Mouse (Mus musculus) frontal cortex, postnatal 10 days (tissue): ENCODE results near the gene Mzt1.
A peak's percentile ranks its signal among the peaks of the same experiment; 100 is the strongest.
"Not testable (repeated sequence)": the region's sequence is repeated elsewhere in the genome, so short reads cannot be mapped to it uniquely, and the experiment has no call there.

Source experiments
- DNase-seq, 2 experiments: peaks; one replicate each; pipeline ENCODE4 v3.0.0; 2022; ENCODE audit warnings: low spot score in 2 of 2, mixed read lengths in 1 of 2

Gene Mzt1

DNA sequence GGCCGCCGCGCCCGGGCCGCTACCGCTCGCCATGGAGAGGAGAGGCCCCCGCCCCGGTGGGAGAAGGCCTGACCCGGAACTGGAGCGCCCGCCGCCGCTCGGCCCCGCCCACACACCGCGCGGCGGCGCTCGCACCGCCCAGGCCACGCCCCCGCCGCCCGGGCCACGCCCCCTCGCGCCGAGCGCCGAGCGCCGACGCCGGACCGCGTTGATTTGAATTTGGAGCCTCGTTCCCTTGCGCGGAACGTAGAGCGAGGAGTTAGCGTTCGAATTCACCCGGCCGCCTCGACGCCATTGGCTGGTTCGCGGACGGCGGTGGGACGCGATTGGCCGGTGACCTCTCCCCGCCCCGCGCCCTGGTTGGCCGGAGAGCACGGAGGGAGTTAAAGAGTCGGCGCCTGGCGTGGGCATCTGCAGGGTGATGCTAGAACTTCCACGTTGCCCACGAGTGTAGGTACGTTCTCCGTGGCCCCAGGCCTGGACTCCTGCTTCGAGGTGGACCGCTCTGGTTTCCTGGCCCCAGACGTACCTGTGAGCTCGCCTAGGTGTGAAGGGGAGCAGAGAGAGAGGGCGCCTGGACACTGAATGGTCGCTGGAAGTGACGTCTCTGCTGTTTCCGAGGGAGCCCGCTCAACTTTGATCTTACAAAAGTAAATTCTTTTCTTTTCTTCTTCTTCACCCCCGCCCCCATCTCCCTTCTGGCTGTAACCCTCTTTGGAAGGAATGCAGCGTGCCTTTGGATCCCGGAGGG lies at the start of gene Mzt1, which contains the start of gene Bora:
Gene Mzt1, minus strand, starts transcription at position 104 of the 751 bp plus-strand sequence.
Gene Bora, plus strand, starts transcription at position 192 of the 751 bp plus-strand sequence.
- peak; percentile 87 to 91 for DNase-seq

DNA sequence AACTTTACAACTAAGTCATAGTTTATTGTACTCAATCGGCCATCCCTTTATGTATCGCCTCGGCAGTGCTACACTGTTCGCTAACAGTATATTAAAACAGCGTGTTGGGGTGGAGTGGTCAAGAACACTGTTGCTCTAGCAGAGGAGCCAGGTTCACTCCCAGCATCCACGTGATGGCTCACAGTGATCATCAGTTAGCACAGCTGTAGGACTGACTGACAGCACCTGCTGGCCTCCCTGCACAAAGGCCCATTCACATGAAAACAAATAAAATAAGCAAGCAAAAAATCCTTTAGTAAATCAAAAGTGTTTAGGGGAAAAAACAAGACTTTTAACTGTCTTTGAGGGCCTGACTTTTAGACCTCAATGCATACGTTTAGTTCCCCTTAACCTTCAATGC lies 43.0 kb upstream of the Mzt1 start:
- no peak for DNase-seq

DNA sequence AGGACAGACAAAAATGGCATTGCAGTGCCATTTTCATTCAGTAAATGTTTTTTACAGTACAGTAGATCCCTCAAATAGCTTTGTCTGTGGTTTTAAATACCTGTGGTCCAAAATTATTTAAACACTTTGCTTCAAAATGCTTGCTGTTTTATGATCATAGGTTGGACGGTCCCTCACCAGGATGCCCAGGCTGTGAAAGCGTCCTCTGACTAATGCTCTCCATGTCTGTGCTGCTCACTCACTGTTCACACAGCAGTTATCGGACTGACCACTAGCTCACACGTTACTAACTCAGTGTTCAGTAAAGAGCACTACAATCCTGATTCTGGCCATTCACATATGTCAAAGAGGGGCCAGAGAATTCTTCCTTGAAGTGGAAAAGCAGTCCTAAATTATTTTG lies 25.2 kb upstream of the Mzt1 start:
- no peak for DNase-seq

DNA sequence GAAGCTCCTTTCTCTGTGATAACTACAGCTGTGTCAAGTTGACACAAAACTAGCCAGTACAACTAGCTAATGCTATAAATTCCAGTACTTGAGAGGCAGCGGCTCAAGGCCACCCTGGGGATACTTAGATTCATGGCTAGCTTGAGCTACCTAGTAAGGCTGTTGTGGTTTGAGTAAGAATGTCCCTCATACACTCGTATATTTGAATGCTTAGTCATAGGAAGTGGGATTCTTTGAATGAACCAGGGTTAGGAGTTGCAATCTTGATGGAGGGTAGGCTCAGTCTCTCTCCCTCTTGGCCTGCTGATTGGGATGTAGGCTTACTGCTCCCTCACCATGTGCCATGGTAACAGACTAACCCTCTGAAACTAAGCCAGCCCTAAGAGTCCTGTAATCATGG lies 17.2 kb upstream of the Mzt1 start:
- no peak for DNase-seq

DNA sequence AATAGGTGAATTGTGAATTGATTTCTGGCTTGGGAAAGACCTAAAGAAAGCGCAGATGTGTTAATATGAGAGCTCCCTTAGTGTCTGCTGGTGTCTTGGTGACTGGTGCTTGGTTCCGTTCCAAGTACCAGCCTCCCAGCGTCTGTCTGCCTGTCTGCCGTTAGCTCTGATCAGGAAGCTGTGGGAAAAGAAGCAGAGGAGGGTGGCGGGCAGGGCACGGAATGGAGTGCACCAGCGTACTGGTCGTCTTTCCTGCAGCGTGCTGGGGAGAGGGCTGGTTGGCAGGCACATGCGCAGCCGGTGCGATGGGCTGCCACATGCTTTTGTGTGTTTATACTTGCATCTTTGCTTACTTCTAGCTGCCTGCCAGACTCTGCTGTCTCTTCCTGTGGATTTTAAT lies 14.7 kb upstream of the Mzt1 start:
- DNase-seq, result no peak

DNA sequence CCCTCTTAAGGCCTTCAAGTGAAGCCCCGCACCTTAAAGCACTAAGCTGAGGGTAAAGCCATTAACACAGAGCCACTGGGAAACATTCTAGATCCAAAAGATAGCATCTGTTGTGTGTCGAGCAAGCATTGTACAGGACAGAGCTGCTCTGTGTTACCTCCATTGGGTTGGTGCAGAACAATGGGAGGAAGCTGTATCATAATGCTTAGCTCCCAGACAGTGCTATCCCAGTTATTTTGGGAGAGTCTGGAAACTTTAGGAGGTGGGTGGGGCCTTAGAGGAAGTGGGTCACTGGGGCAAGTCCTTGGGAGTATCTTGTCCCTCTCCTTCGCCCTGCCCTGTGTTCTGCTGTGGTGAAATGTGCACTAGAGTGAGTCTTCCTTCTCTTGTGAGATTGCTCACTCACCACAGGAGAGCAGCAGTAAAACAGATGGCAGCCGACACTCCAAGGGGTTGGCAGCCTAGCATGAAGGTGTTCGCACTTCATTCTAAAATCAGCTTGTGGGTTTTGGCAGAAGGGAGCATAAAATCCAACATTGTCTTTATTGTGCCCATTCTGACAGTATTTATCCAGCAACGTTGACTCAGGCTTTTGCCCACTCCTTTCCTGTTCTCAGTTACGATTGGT lies 13.1 kb upstream of the Mzt1 start:
- no peak for DNase-seq

DNA sequence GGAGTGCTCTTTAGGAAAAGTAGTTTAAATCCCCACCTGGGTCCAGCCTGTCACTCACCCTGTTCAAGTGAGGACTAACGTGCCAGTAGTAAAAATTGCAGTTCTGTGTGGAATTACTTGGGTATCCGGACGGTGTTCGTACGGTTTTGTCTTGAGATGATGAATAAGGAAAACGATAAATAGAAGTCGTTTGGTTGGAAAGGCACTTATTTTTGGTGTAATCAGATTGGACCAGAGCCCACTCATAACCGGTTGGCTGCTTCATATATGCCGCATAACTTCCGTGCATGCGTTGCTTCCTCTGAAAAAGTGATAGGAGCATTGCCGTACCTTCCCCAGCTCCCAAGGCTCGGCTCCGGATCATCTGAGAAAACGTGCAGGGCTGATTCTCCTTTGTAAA lies 848 bp upstream of the Mzt1 start:
- no peak for DNase-seq

DNA sequence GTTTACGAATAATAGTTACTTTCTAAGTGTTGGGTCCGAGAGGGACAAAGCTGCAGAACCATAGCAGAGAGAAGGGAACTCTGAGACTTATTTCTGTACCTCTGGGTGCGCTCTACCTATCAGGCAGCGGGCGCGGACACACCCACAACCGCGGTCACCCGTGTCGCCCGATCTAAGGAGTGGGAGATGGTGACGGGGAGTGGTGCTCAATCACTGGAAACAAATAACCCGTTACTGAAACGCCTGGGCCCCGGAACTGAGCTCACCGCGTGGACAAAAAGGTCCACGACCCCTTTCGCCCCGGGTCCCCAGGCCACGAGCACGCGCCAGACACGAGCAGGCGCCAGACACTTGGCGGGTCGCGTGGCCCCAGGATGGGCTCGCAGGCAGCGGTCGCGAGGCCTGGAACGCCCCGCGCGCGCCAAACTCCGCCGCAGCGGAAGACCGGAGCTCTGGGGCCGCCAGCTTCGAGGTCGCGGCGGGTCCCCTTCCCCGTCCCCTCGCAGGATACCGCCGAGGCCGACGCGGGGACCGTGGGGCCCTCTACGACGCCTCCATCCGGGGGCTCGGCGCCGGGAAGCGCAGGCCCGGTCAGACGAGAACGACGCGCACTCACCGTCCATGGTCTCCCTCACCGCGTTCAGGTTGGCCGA lies 430 bp downstream of the Mzt1 start:
- DNase-seq, result no peak

DNA sequence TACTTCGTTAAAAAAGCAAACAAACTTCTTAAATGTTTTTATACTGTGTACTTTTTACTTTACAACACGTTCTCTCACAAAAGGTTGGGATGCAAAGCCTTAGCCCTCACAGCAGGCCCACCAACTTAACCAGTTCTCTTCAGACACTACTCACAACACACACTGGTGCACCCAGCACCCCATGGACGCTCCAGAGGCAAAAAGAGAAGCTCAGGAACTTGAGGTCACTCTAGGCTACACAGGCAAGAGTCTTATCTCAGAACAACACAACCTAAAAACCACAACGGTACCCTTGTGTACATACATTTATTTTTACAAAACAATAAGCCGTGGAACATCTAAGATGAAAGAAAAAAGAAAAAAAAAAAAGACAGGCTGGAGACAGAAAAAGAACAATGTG lies 1.2 kb downstream of the Mzt1 start:
- DNase-seq, result no peak

DNA sequence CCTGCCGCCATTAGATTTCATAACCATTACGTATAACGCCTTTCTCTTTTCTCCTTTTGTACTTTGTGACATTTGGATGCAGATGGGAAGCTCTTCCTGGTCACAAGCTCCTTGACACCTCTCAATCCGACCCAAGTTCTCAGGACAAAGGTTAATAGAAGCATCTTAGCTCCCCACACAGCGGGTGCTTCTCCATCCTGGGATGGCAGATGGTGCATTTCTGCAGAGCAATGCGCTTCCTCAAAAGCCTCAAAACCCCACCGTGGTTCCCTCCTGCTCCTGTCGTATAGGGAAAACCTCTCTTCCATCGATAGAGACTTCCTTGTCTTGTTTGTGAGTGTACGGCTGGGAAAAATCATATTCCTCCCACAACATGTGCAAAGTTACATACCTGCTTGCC lies 1.8 kb downstream of the Mzt1 start:
- no peak for DNase-seq

DNA sequence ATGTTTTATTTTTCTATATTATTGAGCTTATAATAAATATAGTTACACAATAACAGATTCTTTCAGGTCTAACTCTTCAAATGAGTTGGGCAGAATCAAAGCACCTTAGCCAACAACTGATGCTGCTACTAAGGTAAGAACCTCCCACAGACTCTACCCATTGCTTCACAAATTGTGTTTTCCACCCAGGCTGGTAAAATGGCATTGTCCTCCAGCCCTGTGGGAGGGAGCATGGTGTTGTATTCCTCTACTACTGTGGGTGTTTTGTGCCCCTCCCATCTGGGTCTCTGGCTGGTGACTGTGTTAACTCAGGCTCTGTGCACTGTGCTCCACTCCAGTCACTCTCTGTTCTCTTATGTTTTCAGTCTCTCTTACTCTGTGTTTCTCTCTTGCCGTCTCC lies 2.4 kb downstream of the Mzt1 start:
- DNase-seq, result no peak

DNA sequence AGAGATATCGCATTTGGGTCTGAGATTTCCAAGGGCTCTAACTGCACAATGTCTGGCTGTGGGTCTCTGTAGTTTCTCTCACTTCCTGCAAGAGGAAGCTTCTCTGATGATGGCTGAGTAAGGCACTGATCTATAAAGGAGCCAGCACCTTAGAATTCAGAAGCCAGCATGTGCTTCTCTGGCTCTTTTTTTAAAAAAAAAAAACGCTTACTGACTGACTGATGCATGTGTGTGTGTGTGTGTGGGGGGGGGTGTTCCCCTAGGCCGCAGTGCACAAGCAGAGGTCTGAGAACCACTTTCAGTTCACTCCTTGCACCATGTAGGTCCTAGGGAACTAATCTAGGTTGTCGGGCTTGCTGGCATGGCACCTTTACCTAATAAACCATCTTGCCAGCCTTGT lies 4.5 kb downstream of the Mzt1 start:
- no peak for DNase-seq

DNA sequence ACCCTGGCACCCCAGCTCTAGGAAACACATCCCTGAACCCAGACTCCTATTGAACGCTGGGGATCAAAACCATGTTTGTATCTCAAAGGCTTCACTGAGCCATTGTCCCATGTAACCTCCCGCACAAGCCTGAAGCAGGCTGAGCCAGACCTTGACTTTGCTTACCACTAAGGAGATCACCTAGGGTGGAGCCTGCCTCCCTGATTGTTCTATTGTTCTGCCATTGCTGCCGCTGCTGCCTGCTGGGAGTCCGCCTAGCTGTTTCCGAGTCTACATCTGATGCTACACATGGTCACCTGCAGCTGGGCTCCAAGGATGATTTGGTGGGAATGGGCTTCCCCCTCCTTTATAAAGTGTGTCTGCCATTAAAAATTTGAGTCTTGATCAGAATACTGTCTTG lies 6.6 kb downstream of the Mzt1 start:
- not testable (repeated sequence) for DNase-seq

DNA sequence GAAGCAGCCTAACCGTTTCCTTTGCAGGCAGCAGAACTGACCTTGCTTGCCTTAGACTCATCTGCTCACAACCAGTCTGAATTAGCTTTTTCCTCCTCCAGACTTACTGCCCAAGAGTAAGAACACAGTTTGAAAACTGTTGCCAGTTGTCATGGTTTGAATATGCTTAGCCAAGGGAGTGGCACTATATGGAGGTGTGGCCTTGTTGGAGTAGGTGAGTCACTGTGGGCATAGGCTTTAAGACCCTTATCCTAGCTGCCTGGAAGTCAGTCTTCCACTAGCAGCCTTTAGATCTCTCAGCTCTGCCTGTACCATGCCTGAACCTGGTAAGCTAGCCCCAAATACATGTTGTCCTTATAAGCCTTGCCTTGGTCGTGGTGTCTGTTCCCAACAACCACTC lies 8.2 kb downstream of the Mzt1 start:
- DNase-seq, result no peak

DNA sequence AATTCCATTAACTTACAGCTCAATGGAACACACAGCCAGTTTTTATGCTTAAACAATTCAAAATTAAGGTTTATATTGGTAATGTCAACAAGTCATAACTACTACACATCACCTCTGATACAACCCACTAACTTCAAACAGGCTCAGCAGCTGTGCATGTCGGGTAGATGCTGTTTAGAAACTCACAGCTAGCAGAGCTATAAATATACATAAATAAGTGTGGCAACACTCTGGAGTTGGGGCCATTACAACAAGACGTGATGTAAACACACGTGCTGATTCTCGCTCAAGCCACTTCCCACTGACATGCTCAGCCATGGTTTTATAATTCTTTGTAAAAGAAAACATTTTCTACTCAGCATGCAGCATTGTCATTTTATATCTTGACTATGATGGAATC lies 9.9 kb downstream of the Mzt1 start:
- DNase-seq, result no peak

DNA sequence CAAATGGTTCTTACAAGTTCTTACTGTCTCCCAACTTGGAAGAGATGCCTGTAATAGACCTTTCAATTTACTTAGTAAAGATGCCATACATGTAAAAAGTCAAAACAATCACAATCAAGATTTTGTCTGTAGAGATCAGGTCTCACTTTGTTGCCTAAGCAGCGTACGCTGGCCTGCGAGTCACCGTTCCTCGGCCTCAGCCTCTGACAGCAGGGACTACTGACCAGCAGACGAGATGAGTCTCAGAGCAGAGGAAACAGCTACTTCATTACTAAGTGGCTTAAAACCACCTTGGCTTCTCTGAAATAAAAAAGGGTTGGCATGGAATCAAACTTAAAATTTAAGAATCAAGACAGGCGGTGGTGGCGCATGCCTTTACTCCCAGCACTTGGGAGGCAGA lies 11.1 kb downstream of the Mzt1 start:
- DNase-seq, result not testable (repeated sequence)

DNA sequence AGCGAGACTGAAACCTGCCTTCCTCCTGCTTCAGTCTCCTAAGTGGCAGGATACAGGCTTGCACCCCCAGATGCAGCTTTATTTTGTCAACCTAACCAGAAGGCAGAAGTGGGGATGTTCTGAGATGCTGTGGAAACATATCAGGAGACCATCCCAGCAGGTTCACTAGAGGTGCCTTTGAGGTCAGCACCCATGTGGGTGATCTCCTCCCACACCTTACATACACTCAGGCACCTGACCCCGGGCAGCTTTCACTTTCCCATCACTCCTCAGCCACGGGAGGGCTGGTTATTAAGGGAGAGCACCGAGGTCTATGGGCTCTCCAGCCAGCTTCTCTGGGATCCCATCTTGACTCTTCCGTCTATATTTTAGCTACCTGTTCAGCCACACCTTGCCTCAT lies 13.3 kb downstream of the Mzt1 start:
- DNase-seq, result no peak

DNA sequence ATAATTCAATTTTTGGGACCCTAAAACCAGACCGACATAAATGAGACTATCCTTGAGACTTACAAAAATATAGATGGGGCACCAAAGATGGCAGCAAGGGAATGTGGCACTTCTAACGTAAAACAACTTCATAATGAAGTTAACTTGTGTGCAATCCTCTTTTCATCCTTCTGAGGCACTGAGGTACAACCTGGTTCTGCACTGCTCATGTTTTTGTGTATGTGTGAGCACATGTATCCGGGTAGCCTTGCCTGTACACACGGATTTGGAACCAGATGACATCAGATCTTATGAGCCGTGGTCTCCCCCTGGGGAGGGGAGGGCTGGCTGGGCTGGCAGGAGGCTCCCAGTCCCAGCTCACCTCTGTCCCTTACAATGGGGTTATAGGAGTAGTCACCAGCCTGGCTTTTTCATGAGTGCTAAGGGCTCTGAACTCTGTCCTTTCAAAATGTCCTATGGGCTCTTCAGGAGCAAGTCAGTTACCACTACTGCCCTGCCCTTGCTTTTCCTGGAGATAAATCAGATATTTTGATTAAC lies 14.5 kb downstream of the Mzt1 start:
- no peak for DNase-seq

DNA sequence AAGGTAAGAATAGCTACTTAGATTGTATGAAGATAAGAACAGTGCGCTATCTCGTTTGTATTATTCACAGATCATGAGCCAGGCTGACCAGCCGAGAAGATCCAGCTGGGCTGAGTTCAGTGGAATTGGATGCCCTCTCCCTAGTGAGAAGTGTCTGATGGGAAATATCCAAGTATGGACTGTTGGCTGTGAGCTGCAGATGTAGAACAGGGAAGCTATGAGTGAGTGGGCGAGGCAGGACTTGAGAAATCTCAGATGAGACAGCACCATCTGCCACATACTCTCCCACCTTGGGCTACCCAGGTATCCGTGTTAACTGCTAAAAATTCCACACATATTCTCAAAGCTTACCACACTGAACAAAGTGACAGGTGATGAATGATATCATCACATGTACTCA lies 15.9 kb downstream of the Mzt1 start:
- DNase-seq, result no peak

DNA sequence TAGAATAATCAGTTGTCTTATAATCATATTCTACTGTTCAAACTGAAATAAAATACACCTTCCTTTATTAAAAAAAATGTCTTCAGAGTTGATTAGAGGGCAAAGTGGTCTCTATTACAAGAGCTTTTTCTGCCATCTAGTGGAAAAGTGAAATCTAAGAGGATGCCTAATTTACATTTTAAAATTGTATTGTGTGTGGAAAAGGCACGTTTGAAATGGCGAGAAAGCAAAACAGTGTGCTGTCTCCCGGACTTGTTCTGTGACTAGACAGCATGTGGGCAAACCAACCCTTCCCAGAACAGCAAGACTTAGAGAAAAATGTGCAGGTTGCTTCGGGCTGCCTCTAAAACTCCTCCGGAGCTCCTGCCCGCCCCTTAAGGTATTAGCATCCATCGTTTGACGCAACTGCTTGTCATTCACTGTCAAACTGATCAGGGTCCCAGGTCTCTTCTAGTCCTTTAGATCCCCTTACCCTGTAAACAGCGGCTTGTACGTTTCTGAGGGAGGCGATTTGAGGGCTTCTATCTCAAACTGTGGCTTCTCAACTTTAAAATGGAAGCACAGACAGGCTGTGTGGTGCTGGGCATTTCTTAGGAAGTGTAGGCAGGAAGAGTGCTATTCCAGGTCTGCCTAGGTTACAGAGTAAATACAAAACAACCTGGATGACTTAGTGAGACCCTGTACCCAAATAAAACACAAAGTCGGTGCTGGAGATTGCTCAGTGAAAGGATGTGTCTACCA lies 23.4 kb downstream of the Mzt1 start:
- DNase-seq, result no peak

DNA sequence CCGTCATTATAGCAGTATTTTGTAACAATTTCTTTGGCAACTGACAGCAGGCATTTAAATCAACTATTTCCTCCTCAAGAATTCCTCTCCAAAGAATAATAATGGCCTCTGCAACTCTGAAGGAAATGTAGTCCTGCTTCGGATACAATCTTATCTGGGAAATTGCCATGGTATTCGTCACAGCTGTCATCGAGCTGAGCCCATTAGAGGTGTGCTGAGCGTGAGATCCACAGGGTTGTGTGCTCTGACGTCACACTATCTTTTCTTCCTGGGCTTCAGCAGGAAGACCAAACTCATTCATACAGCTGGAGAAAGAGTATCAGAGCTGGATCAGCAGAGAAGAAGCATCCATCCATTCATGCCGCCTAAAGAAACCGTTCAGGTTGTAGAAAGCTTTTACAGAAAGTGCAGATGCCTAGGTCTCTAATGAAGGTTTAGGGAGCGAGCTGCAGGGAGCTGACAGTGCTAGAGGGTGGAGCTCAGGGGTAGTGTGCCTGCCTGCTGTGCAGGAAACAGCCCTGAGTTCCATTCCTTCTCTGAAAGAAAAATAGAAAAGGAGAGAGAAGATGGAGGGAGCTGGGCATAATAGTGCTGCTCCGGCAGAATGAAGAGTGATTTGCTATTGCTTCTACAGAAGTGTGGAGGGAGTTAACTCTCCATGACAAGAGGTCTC lies 26.7 kb downstream of the Mzt1 start:
- DNase-seq, result no peak

DNA sequence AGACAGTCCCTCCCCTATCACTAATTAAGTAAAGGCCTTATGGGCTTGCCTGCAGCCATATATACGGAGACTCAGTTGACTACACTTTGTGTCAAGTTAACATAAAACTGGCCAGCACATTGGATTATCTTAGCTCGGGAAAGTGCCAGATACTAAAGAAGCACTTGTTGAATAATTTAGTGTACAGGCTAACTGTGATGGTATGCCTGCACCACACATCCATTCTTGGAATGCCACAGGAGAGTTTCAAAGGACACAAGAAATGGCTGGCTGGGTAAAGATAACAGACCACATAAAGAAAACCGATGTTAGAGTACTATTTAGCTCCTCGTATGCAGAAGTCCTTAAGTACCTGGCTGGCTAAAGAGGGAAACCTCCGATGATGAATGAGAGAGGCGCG lies 27.2 kb downstream of the Mzt1 start:
- DNase-seq, result no peak
